Mouse (Mus musculus) ovary, postnatal 10 days (tissue): ENCODE data around the gene Sept11.

Source experiments
- DNase-seq: peaks from one replicate; pipeline ENCODE4 v3.0.0; 2022; ENCODE audit warnings: low spot score

The Sept11 gene

GRCm38 (mm10) chr5:93095301-93095700, 2.1 kb downstream of the Sept11 start:
- no peak for DNase-seq

- no peak for DNase-seq
Observed at GRCm38 (mm10) chr5:93097204-93097906, 4.1 kb downstream of the Sept11 start.

GRCm38 (mm10) chr5:93098219-93098618, 5.0 kb downstream of the Sept11 start:
- no peak for DNase-seq

- DNase-seq: no peak
Observed at GRCm38 (mm10) chr5:93098811-93099210, 5.6 kb downstream of the Sept11 start.

- no peak for DNase-seq
Observed at GRCm38 (mm10) chr5:93100906-93101305, 7.7 kb downstream of the Sept11 start.

GRCm38 (mm10) chr5:93101371-93101791, 8.1 kb downstream of the Sept11 start:
- DNase-seq: no peak

- no peak for DNase-seq
Observed at GRCm38 (mm10) chr5:93103603-93104002, 10.4 kb downstream of the Sept11 start.

GRCm38 (mm10) chr5:93104987-93105823, 12.0 kb downstream of the Sept11 start:
- no peak for DNase-seq

GRCm38 (mm10) chr5:93106048-93106447, 12.8 kb downstream of the Sept11 start:
- DNase-seq: no peak

- no peak for DNase-seq
Observed at GRCm38 (mm10) chr5:93108703-93109102, 15.5 kb downstream of the Sept11 start.

- no peak for DNase-seq
Observed at GRCm38 (mm10) chr5:93109555-93109954, 16.3 kb downstream of the Sept11 start.

- no peak for DNase-seq
Observed at GRCm38 (mm10) chr5:93112290-93112689, 19.1 kb downstream of the Sept11 start.

- no peak for DNase-seq
Observed at GRCm38 (mm10) chr5:93113517-93113916, 20.3 kb downstream of the Sept11 start.

- no peak for DNase-seq
Observed at GRCm38 (mm10) chr5:93114515-93114914, 21.3 kb downstream of the Sept11 start.

- DNase-seq: no peak
Observed at GRCm38 (mm10) chr5:93115059-93115458, 21.8 kb downstream of the Sept11 start.

GRCm38 (mm10) chr5:93115854-93116253, 22.6 kb downstream of the Sept11 start:
- no peak for DNase-seq

GRCm38 (mm10) chr5:93117648-93118047, 24.4 kb downstream of the Sept11 start:
- DNase-seq: no peak

- no peak for DNase-seq
Observed at GRCm38 (mm10) chr5:93121660-93122059, 28.4 kb downstream of the Sept11 start.

- no peak for DNase-seq
Observed at GRCm38 (mm10) chr5:93124031-93124826, 31.0 kb downstream of the Sept11 start.

GRCm38 (mm10) chr5:93125325-93125724, 32.1 kb downstream of the Sept11 start:
- no peak for DNase-seq

- DNase-seq: no peak
Observed at GRCm38 (mm10) chr5:93126222-93126929, 33.1 kb downstream of the Sept11 start.
